Mouse (Mus musculus) E14TG2a.4 (cell line): ENCODE results near the gene Zfp958.
"Not testable (repeated sequence)": the region's sequence is repeated elsewhere in the genome, so short reads cannot be mapped to it uniquely, and the experiment has no call there.

ENCODE experiments used
- H3K27me3 ChIP-seq: 2 replicates; pipeline ENCODE4 v1.6.1; 2014; ENCODE audit warnings: low read length, control low read depth; ENCODE audit not compliant: insufficient read depth
- H3K36me3 ChIP-seq: 2 replicates; pipeline ENCODE4 v1.6.1; 2014; ENCODE audit warnings: low read length, control low read depth; ENCODE audit not compliant: insufficient read depth
- H3K4me1 ChIP-seq: replicated peaks from 2 replicates; pipeline ENCODE4 v1.6.1; 2014; ENCODE audit warnings: low read depth, low read length, control low read depth
- H3K4me3 ChIP-seq: replicated peaks from 2 replicates; pipeline ENCODE4 v1.5.1; 2014; ENCODE audit warnings: mild to moderate bottlenecking, low read length
- H3K9me3 ChIP-seq: 2 replicates; pipeline ENCODE4 v1.6.1; 2014; ENCODE audit warnings: low read length, control low read depth
- CTCF ChIP-seq: conservative IDR thresholded peaks from 2 replicates; pipeline ENCODE4 v1.5.1; 2014; ENCODE audit warnings: low read length
- NANOG ChIP-seq: IDR thresholded peaks from 2 replicates; pipeline ENCODE4 v1.6.1; 2014; ENCODE audit warnings: borderline replicate concordance, low read length, mixed read lengths
- POU5F1 ChIP-seq: IDR thresholded peaks from 2 replicates; pipeline ENCODE4 v1.6.1; 2014; ENCODE audit warnings: low read length, borderline replicate concordance

Gene Zfp958

GRCm38 (mm10) chr8:4627349-4627748, 14.4 kb downstream of the Zfp958 start:
- no peak for TF ChIP-seq NANOG
- no peak for TF ChIP-seq CTCF
- no peak for TF ChIP-seq POU5F1
- Histone ChIP-seq H3K36me3 (peaks cover 75% of the 10 kb centered on the region), H3K9me3 (peaks cover 33% of the 10 kb centered on the region), H3K4me1 (no peaks in the 10 kb centered on the region), H3K27me3 (no peaks in the 10 kb centered on the region), H3K4me3 (no peak overlapping the region)

GRCm38 (mm10) chr8:4637071-4637470, 24.1 kb downstream of the Zfp958 start:
- H3K36me3 ChIP-seq, result no peaks in the 10 kb centered on the region
- H3K4me3 ChIP-seq, result no peak overlapping the region
- no peaks in the 10 kb centered on the region for H3K9me3 ChIP-seq
- no peaks in the 10 kb centered on the region for H3K27me3 ChIP-seq
- TF ChIP-seq POU5F1 (no peak), CTCF (peak; percentile 59)
- H3K4me1 ChIP-seq, result no peaks in the 10 kb centered on the region

GRCm38 (mm10) chr8:4642974-4643373, 30.0 kb downstream of the Zfp958 start:
- H3K36me3 ChIP-seq, H3K9me3 ChIP-seq, H3K4me3 ChIP-seq, H3K27me3 ChIP-seq, H3K4me1 ChIP-seq: not testable (repeated sequence)

- Histone ChIP-seq H3K4me1 (no peaks in the 10 kb centered on the region), H3K36me3 (no peaks in the 10 kb centered on the region), H3K27me3 (no peaks in the 10 kb centered on the region), H3K9me3 (peaks cover 18% of the 10 kb centered on the region), H3K4me3 (no peak overlapping the region)
- no peak for TF ChIP-seq POU5F1
- TF ChIP-seq NANOG, result no peak
- TF ChIP-seq CTCF, result no peak
Measured at GRCm38 (mm10) chr8:4656536-4656935, 43.6 kb downstream of the Zfp958 start.

- TF ChIP-seq CTCF (no peak), POU5F1 (no peak), NANOG (no peak)
- H3K4me3 ChIP-seq, result peak overlapping the region; percentile 49; the same call in 1 of the 2 replicates
Measured at GRCm38 (mm10) chr8:4675191-4676003, 62.4 kb downstream of the Zfp958 start.

GRCm38 (mm10) chr8:4676586-4676985, 63.6 kb downstream of the Zfp958 start:
- Histone ChIP-seq H3K4me1 (no peaks in the 10 kb centered on the region), H3K9me3 (peaks cover 25% of the 10 kb centered on the region), H3K27me3 (no peaks in the 10 kb centered on the region), H3K36me3 (no peaks in the 10 kb centered on the region; the same call in 1 of the 2 replicates), H3K4me3 (peak overlapping the region; percentile 84)
- TF ChIP-seq CTCF (no peak), POU5F1 (no peak), NANOG (no peak)

More at GRCm38 (mm10) chr8:4675191-4676003, 62.4 kb downstream of the Zfp958 start:
- H3K27me3 ChIP-seq, result no peaks in the 10 kb centered on the region
- H3K4me1 ChIP-seq, result no peaks in the 10 kb centered on the region
- no peaks in the 10 kb centered on the region; the same call in 1 of the 2 replicates for H3K36me3 ChIP-seq
- H3K9me3 ChIP-seq, result peaks cover 25% of the 10 kb centered on the region

- TF ChIP-seq POU5F1 (no peak), CTCF (no peak), NANOG (no peak)
- Histone ChIP-seq H3K4me1 (no peaks in the 10 kb centered on the region), H3K4me3 (peak overlapping the region; percentile 84), H3K27me3 (no peaks in the 10 kb centered on the region), H3K36me3 (no peaks in the 10 kb centered on the region; the same call in 1 of the 2 replicates), H3K9me3 (peaks cover 25% of the 10 kb centered on the region)
Measured at GRCm38 (mm10) chr8:4677265-4678217, 64.6 kb downstream of the Zfp958 start.

- Histone ChIP-seq H3K27me3 (no peaks in the 10 kb centered on the region), H3K4me1 (no peaks in the 10 kb centered on the region), H3K36me3 (no peaks in the 10 kb centered on the region; the same call in 1 of the 2 replicates), H3K9me3 (peaks cover 25% of the 10 kb centered on the region), H3K4me3 (peak overlapping the region; percentile 84)
- TF ChIP-seq NANOG (no peak), CTCF (no peak), POU5F1 (no peak)
Measured at GRCm38 (mm10) chr8:4678218-4678907, 65.4 kb downstream of the Zfp958 start.
